13 mouse cellular contexts compared by ENCODE assay signal in genomic region chr9:51714326-51714725, GRCm38 (mm10). TPM values are rescaled to one million over a fixed set of nuclear protein-coding genes. Genes with fewer than 3 reads are reported as not detected.
DNase-seq lines count a peak whose midpoint lies in the region.
"Had no signal": no experiment of that assay in that cellular context is flagged by ENCODE, and none has a peak within 500 bp of the region (broad histone marks: within the 10 kb centered on the region; RNA-seq: fewer than 3 reads in every experiment).

No protein-coding gene starts in this region.

- DNase-seq in cerebellum, postnatal 10 days, result peak; percentile 77 to 80
- DNase-seq in cerebellum, adult 18-20 months, result no peak
- DNase-seq in cerebellum, postnatal 25 days, result peak; percentile 25 to 27
- DNase-seq in cerebellum, adult 9-11 months, result no peak
- DNase-seq in layer of hippocampus, postnatal 10 days (ENCODE audit: low spot score in 2 of 2), result peak; percentile 17 to 35
- no peak for DNase-seq in layer of hippocampus, adult 18-20 months (ENCODE audit: low spot score in 2 of 2)
- DNase-seq: adrenal gland, adult 8-10 months; adrenal gland, postnatal 14 days; adrenal gland, postnatal 36 days; B cell, adult 2 months; cerebellum, adult 11-12 months; cerebellum, adult 8-10 months; forebrain, postnatal 0 days had no signal

RNA-seq across cellular contexts. Expression of gene Arhgap20, which starts 50.8 kb away (rescaled TPM):
- 10 to 100 TPM; 51.1 to 57.7 TPM for total RNA-seq in layer of hippocampus, postnatal 10 days (2021)
- total RNA-seq in layer of hippocampus, adult 18-20 months (2021), result 10 to 100 TPM; 53.1 to 58.4 TPM

Comparison
In these comparisons a context has a peak if more than half of its experiments do, and no peak if none do; other contexts are left out.
1. DNase-seq: peak in cerebellum, postnatal 10 days (2 of 2), cerebellum, postnatal 25 days (2 of 2) and layer of hippocampus, postnatal 10 days (2 of 2); none in cerebellum, adult 18-20 months (0 of 2), cerebellum, adult 9-11 months (single experiment) and layer of hippocampus, adult 18-20 months (0 of 2).